Mouse (Mus musculus) c-Kit-positive CD71-positive TER-119-positive erythroid progenitor cells, embryonic 14.5 days (primary cell): ENCODE measurements around the gene Vps50.
A peak's percentile ranks its signal among the peaks of the same experiment; 100 is the strongest.
"Not testable (repeated sequence)": the region's sequence is repeated elsewhere in the genome, so short reads cannot be mapped to it uniquely, and the experiment has no call there.

Experiments used
- DNase-seq: peaks from one replicate; pipeline ENCODE4 v3.0.0-alpha.2; 2013; ENCODE audit warnings: low spot score

Gene Vps50

DNA sequence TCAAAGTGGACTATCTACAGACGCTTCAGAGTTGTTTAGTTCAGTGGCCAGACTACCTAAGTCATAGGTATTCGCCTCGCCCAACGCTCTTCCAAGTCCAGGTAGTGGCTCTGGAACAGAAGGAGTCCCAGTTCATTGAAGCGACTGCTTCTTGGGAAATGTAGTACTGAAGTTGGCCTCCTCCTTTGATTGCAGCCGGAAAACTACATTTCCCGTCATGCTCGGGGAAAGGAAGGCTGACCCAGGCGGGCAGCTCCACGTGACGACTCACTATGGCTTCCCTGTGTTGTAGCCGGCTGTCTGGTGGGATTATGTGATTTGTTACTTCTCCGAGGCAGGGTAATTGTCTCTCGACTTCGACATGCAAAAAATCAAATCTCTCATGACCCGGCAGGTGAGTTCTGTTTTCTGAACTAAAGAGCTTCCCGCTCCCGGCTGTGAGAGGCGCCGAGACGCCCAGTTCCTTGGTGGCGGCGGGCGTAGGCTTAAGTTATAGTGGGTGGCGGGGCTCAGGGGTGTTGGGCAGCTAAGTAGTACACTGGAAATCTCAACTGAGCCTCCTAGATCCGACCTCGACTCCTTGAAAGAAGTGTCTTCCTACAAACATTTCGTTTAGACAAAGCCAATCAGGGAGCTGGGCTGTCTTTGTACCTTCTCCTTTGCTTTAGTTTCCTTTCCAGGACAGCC, at the start of gene Vps50, which contains the start of gene Hepacam2:
Vps50 (plus strand) TSS at position 221 of the 687 bp plus-strand sequence.
Hepacam2 (minus strand) TSS at position 137 of the 687 bp plus-strand sequence.
- DNase-seq: peak; percentile 80

DNA sequence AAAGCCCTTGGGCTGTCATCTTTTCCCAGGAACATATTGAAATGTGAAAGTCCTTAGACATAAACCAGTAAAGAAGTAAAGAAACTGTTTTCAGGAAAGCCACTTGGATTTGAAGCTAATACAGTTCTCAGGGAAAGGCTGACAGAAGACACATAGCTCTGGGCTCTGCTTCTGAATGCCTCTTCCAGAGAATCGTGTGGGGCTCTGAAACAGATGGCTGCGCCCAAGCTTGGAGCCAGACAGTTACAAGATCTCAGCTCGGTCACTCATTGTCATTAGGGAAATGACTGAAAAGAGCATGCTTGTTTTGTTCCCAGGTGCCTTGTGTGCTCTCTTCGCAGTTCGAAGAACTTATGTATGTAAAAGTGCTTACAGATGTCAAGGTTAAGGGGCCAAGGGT, 43.8 kb upstream of the Vps50 start:
- no peak for DNase-seq

DNA sequence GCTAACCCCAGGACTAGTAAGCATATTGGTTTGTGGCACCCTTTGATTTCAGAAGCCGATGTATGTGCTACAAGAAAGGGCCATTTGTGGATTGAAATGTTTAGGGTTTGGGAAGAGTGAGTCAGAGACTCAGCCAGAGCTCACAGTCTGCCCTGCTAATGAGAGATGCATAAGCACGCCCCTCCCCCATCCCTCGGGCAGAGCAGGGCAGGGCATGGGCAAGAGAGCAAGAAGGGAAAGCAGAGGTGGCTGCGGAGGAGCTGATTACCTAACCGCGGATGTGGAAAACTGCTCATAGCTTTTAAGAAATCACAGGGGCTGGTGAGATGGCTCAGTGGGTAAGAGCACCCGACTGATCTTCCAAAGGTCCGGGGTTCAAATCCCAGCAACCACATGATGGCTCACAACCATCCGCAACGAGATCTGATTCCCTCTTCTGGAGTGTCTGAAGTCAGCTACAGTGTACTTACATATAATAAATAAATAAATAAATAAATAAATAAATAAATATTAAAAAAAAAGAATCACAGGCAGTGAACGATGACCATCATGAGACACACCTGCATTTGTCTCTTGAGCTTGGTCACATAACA, 42.1 kb upstream of the Vps50 start:
- no peak for DNase-seq

DNA sequence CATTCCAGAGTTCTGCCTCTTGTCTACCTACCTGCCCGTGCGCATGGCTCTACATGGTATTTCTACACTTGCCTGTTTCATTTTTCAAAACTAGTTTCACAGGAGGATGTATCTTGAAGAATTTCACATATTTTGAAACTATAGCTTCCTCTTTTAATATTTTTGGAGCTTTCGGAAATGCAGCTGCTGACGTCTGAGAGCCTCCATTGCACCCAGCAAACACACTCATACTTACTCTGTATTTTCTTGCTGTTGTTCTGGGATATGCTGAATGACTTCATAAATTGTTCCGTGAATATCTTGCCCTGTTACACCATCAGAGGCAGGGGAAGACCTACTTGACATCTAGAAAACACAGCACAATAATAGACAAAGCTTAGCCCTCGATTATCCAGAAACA, 35.2 kb upstream of the Vps50 start:
- no peak for DNase-seq

DNA sequence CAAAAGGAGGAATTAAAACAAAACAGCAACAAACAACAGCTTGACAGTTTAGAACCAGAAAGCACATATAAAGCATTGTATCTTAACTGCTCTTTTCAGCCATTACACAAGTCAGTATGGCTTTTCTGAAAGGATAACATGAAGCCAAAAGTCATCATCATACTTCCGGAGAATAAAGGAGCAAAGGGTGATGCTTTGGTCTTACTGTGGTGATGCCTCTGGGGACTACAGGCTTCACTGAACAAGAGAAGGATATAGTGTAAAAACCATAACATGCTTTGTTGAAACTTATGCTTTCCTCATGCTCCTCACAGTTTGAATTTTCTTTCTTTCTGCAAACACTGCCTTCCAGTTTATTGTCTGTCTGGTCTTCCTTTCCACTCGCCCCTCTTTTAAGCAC, 34.6 kb upstream of the Vps50 start:
- no peak for DNase-seq

DNA sequence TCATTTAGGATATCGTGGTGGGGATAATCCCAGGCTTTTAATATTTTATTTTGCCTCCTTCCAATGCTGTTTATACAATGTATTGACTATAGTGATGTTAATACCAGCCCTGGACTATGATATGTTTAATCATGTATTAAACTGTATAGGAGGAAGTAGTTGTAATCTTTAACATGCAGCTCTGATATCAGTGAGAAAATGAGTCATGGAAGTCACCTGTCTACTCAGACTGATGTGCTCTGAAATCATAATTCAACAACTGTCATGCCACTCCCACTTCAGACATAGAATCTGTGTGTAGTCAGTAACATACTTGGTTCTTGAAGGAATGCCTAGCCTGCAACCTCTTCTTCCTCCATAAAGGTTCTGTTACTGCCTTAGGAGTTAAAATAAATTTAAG, 29.6 kb upstream of the Vps50 start:
- DNase-seq: no peak

DNA sequence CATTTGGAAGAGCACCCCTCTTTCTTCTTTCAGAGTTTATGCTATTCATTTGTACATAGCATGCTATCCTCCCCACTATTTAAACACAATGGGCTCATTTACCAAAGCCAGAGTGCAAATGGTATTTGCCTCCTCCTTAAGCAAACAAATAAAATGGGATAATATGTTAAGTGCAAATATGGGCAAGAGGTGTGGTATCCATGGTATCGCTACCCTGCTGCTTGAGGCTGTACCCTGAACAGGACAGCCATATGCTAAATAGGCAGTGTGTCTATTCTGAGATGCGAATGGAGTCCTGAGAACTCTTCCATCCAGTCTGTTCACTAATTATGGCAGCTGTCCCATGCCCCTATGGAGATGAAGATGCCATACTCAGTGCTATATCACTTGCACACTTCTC, 27.5 kb upstream of the Vps50 start:
- no peak for DNase-seq

DNA sequence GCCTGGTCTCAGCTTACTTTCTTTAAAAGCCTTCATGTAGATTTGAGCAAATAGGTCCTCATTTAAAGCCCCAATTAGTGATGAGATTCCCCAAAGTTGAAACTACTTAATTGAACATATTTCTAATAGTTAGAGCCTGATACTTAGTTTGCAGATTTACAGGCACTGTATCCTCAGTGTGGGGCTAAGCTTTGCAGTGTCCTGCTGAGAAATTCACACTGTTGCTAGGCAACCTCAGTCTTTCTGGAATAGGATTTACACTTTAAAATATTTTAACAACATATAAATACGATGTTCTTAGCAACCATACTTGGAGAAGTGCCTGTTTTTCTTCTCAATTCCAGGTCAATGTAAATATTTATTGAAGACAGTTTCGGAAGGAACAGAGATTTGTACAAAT, 21.9 kb upstream of the Vps50 start:
- no peak for DNase-seq

DNA sequence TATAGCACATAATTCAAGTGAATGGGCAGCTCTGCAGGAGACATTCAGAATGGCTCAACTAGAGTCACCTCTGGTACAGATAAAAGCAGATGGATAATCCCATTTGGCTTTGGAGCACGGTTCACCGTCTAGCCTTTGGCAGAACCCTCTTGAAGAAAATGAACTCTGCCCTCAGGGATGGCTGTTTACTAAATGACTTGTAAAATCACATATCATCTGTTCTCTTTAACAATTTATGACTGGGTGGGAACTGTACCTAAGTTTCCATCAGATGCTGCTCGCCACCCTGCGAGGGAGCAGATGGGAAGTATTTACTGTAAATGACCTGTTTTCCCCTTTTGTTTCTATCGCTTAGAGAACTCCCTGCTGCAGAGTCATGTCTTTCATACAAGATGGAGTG, 18.3 kb upstream of the Vps50 start:
- no peak for DNase-seq

DNA sequence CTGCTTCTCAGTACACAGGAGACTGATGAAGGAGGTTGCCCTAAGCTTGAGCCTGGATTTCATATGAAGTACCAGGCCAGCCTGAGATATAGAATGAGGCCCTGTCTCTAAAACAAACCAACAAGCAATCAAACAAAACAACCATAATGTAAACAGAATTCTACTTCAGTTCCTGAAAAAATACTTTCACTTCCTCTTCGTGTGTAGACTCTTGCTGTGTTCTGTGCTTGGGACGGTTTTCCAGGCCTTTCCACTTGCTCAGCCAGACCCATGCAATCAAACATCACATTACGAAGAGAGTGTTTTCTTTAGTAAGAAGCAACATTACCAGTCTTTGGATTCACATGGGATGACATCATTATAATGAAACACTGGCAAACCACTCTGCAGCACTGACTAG, 16.5 kb upstream of the Vps50 start:
- no peak for DNase-seq

DNA sequence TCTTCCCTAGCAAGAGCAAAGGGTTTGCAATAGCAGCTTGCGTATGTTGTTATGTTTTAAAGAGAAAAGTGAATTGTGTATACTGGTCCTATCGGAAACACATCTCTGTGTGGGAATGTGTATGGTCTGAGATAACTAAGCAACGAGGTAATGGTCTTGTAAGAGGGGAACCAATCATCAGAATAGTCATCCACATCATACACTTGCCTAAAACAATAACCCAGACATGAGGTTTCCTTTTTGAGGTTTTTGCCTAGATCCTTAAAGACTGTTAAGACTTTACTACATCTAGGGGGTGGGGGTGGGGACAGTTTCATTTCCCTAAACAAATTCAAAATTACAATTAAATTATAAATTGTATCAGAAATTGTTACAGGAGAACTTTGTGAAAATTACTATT, 13.0 kb upstream of the Vps50 start:
- no peak for DNase-seq

DNA sequence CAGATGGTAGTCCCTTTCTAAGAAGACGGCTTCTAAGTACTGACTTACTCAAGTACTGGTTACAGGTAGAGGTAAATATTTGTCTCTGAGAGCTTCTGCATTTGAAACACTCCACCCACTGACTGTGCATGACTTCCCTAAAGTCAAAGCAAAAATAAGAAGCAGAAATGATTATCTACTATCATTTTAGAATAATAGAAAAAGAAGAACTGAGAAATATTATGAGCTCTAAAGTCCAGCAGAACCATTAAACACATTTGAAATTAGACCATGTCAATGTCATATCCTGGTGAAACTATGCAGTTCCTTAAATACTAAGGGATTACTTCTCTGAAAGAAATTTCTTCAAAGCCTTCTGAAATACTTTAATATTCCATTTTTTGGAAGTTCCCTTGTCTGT, 10.8 kb upstream of the Vps50 start:
- DNase-seq: no peak

DNA sequence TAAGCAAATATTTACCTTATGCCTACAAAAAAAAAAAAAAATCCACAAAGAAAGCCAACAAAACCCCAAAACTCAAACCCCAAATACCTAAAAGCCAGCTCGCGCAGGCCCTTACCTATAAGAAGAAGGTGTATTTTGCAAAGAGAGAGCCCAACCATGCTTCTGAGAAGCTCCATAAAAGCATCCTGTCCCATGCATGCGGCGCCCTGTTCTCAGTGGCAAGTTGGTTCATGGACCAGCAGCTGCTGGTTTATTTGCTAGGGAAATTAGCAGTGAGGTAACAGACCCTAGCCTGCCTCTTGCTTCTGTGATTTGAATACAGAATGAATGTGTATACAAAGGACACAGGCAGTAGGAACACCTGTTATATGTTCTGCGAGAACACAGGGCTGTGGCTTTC, 3.9 kb upstream of the Vps50 start:
- no peak for DNase-seq

DNA sequence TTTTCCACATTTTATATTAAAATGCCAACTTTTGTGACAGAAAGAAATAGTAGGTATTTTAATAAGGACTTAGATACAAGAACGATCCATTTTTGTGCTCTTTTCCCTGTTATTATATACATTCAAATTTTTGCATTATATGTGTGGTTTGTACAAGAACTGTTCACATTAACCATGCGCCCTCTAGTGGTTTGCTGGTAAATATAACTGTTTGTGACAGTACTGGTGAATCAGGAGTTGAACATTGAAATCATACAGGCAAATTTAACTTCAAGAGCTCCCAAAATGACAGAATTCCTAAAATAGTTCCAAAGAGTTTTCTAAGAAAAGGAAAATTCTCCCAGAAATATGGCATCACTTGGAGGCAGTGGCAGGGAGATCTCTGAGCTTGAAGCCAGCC, 2.0 kb upstream of the Vps50 start:
- peak; percentile 52 for DNase-seq

DNA sequence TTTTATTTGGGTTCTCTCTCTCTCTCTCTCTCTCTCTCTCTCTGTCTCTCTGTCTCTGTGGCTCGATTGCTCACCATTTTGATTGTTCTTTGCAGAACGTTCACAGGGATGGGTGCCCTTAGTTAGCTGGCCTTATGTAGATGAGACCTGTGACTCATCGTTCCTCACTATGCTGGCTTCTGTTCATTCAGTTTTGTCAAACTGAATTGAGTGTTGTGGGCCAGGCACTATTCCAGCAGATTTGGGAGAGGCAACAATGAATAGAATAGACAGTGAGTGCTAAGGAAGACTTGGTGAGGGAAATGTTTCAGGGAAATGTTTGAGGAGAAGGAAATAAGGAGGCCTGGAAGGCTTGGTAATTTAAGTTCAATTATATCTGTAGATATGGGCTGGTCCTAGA, 2.1 kb downstream of the Vps50 start:
- no peak for DNase-seq

DNA sequence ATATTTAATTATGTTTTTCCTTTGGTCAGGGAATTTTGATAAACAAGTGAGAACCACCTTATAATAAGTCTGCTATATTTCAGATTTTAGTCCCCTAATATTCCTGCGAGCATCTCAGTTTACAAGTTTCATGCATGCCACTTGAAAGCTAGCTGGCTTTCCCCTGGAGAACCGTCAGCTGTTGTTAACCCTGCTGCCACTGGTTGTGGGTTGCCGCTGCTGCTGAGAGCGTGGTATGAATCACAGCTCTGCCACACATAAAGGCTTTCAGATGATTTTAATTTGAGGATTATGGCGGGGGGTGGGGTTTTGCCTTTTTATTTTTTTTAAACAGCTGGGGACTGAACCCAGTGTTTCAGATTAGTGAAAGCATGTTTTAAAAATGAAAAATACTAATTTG, 7.1 kb downstream of the Vps50 start:
- DNase-seq: no peak

DNA sequence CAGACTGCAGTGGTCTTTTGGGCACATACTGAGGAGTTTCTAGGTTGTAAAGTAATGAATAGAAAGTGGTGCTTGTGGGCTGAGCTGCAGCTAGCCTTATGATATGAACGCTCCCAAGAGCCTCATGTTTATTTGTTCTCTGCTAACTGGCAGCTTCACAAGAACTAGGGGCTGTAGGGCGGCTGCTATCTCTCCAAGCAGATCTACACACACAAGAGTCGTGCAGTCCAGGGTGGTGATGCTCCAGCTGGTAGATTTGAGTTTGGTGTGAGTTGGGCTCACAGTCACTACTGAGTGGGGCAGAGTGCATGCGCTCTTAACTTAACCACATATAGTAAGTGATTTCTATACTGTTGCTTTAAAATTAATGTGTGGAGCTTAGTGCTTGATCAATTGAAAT, 8.9 kb downstream of the Vps50 start:
- DNase-seq: no peak

DNA sequence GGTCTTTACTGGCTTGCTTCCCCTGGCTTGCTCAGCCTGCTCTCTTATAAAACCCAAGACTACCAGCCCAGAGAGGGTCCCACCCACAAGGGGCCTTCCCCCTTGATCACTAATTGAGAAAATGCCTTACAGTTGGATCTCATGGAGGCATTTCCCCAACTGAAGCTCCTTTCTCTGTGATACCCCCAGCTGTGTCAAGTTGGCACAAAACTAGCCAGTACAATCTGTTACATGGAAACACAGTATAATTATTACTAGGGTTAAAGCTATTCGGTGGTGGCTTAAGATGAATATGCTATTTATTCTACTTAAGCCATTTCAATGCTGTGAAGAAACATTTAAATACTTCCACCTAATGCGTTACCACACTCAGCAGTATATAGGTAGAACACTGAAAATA, 10.0 kb downstream of the Vps50 start:
- DNase-seq: not testable (repeated sequence)

DNA sequence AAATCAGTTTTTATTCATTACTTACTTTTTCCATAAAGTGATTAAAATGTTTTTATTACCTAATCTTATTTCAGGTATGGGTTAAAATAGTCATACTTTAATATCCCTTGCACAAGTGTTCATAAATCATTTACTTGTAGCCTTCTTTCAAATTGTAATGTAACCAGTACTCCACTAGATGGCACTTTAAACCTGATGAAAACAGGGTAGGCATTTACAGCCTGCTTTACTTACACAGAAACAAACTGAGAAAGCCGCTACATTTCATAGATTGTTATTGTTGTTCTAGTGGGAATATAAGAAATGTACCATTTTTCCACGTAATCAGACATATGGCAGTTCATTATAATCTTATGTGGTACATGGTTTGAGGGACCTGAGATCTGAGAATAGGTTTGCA, 11.6 kb downstream of the Vps50 start:
- peak; percentile 56 for DNase-seq

DNA sequence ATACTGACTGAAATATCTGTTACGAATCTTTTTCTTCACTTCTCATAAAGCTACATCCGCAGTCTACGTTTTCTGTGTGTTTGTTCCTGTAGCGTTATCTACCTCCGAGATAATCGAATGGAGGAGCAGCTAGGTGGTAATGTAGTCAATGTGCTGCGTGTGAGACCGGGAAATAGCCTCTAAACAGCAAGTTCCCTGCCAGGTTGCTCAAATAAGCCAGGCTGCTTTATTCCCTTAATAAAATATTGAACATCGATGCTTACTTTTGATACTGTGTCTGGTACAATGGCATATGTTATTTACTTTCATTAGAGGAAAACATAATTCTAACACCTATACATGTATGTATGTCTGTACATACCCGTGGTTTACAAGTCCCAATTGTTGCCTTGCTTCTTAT, 12.9 kb downstream of the Vps50 start:
- DNase-seq: no peak

DNA sequence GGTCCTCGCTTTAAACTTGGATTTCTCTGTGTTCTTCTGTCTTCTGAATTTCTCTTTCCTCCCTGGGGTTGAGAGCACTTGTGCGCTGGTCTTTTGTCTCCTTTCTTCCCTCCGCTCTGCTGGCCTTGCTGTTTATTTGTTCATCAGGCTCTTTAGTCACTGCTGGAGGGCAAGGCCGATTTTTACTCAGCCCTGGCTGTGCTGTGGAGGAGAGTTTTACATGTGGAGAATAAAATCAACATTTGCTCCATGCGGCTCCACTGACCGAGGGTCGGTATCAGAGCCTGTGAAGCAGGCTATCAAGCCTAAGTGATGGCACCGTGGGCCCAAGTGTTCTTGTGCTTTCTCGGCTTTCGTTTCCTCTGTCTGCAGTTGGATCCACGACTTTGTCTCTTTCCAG, 13.4 kb downstream of the Vps50 start:
- no peak for DNase-seq

DNA sequence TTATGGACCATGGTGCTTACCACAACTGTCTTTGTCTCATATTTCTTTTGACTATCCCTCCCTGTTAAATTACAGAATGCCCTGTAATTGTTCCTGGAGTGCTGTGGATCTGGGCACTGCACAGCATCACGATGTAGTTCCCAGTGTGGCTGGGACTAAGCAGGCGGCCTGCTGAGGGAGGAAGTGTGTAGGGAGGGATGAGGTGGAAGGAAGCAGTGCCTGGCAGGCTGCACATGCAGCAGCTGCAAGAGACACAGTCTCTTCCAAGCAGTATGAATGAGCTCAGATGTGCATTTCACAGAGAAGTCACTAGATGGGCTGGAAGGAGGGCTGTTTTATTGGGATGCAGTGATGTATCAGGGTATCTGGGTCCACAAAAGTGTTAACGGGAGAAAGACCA, 14.4 kb downstream of the Vps50 start:
- DNase-seq: no peak

DNA sequence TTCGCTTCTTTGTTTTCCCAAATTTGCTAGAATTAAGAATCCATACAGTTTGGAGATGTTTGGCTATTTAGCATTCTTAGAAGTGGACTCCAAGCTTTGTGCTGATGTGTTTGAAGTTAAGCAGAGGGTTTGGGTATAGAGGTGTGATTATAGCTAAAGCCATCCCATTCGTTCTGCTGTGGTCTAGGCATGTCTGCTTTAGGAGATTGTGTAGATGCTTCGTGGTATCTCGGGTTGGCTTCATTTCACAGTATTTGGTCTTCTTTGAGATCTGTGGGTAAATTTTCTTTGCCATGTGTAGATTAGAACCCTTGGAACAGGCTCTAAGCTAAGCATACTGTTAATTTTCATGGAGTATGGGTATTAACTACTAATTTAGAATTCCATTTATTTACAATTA, 30.0 kb downstream of the Vps50 start:
- DNase-seq: no peak

DNA sequence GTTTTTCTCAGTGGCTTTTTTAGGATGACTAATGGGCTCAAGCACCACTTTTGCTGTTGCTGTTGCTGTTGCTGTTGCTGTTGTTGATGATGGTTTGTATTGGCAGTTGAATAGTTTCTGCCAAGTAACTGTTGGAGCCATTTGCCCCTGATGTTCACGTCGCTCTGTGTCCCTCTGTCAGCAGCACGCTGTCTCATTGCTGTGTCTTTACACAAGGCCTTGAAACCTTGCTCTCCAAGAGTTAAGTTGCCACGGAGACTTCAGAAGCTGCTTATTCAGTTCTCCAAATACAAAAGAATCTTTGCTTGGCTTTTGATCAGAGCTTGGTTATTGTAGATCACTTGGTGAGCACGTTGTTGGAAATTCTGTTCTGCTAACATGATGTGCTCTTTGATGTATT, 33.3 kb downstream of the Vps50 start:
- no peak for DNase-seq
